Mouse (Mus musculus) colon, adult 2 months (tissue): ENCODE data around the gene Grk3. TPM values are rescaled to one million over a fixed set of nuclear protein-coding genes. Genes with fewer than 3 reads are reported as not detected.

Experiments
- polyA plus RNA-seq: library from polyadenylated mRNA; depleted of rRNA; stranded (reverse); fragments of >200 nt; gene quantifications from 2 replicates; pipeline ENCODE4 v1.2.3, GENCODE M21; 2012; rRNA removed

Gene Grk3
- 5.9 and 6.4 TPM in 2 replicates for polyA plus RNA-seq

GRCm38 (mm10) chr5:113015236-113016061, at the start of gene Grk3:
Gene Grk3 (minus strand): TSS chr5:113015791.

GRCm38 (mm10) chr5:112895674-112896654, 119.6 kb downstream of the Grk3 start, which contains the start of gene Myo18b:
Gene Myo18b (minus strand): TSS chr5:112896362.

Other genes starting within 250 kb of the Grk3 start
- gene Myo18b, start 119.4 kb downstream of the Grk3 start, polyA plus RNA-seq, result 0.79 and 0.90 TPM in 2 replicates
- not detected in 2 replicates for gene Crybb2, start 54.3 kb upstream of the Grk3 start, polyA plus RNA-seq
- 6.3 and 7.8 TPM in 2 replicates for gene Crybb3, start 65.8 kb upstream of the Grk3 start, polyA plus RNA-seq
- 39.3 and 41.8 TPM in 2 replicates for gene 2900026A02Rik, start 205.4 kb upstream of the Grk3 start, polyA plus RNA-seq
- gene Tmem211, start 211.1 kb upstream of the Grk3 start, polyA plus RNA-seq, result 0.07 TPM in 1 of 2 replicates, not detected in the other